Mouse (Mus musculus) midbrain, embryonic 12.5 days (tissue): ENCODE measurements around the gene Ilf3. TPM values are rescaled to one million over a fixed set of nuclear protein-coding genes. Genes with fewer than 3 reads are reported as not detected.
A peak's percentile ranks its signal among the peaks of the same experiment; 100 is the strongest.

Source experiments
- ATAC-seq: fragments of 200-750 bp; cut with Nextera tagmentation; 2 replicates; pipeline ENCODE4 v1.8.0; 2017; ENCODE audit warnings: low read depth, moderate TSS enrichment, moderate library complexity; ENCODE audit not compliant: low FRiP score
- H3K27ac ChIP-seq: fragments of 300-500 bp; sonication (generic); replicated peaks from 2 replicates; pipeline ENCODE4 v1.5.1; 2016; ENCODE audit warnings: mild to moderate bottlenecking
- H3K27me3 ChIP-seq: fragments of 300-500 bp; sonication (generic); 2 replicates; pipeline ENCODE4 v1.6.1; 2016; ENCODE audit warnings: mild to moderate bottlenecking
- H3K36me3 ChIP-seq: fragments of 300-500 bp; sonication (generic); 2 replicates; pipeline ENCODE4 v1.6.1; 2016
- H3K4me1 ChIP-seq: fragments of 300-500 bp; sonication (generic); 2 replicates; pipeline ENCODE4 v1.6.1; 2016
- H3K4me2 ChIP-seq: fragments of 300-500 bp; sonication (generic); replicated peaks from 2 replicates; pipeline ENCODE4 v1.6.1; 2016; ENCODE audit warnings: mild to moderate bottlenecking, moderate library complexity
- H3K4me3 ChIP-seq: fragments of 300-500 bp; sonication (generic); 2 replicates; pipeline ENCODE4 v1.5.1; 2016; ENCODE audit warnings: mild to moderate bottlenecking
- H3K9ac ChIP-seq: fragments of 300-500 bp; sonication (generic); replicated peaks from 2 replicates; pipeline ENCODE4 v1.6.1; 2016; ENCODE audit warnings: mild to moderate bottlenecking, moderate library complexity
- H3K9me3 ChIP-seq: fragments of 300-500 bp; sonication (generic); 2 replicates; pipeline ENCODE4 v1.6.1; 2016; ENCODE audit warnings: mild to moderate bottlenecking
- WGBS: fragments of 180-500 bp; shearing (Covaris S2); methylation state at CpG from one replicate; pipeline ENCODE4 v1.1.7; 2016; 5-methylcytosine and 5-hydroxymethylcytosine counted together
- polyA plus RNA-seq: library from polyadenylated mRNA; unstranded; fragments of >200 nt; fragmentation: Nextera tagmentation; extraction: Ambion mirVana; gene quantifications from 2 replicates; pipeline ENCODE4 v1.2.1, GENCODE M21; 2016

Gene Ilf3
- polyA plus RNA-seq, 1 experiment from 2014 or later, result 314 TPM

DNA sequence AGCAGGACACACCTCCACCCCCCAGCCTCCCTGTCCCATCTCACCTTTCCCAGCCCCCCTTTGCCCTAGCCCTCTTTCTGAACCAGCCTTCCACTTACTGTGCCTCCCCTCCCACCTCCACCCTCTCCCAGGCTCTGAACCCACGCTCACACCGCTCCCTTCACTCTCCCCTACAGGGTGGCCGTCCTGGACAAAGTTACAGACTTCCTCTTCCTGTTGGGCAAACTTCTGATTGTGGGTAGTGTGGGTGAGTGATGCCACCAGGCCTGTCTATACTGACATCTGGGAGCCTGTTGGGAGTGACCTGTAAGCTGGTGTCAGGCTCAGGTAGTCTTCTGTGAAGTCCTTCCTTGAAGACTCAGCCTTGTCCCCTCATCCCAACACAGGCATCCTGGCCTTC lies 19.5 kb upstream of the Ilf3 start:
- Histone ChIP-seq H3K4me3 (no peak overlapping the region), H3K9me3 (no peaks in the 10 kb centered on the region), H3K9ac (no peak overlapping the region), H3K4me2 (no peak overlapping the region), H3K4me1 (0 out of 2 replicates have a peak, but pooled peaks cover 8% of the 10 kb centered on the region), H3K27me3 (no peaks in the 10 kb centered on the region), H3K27ac (no peak overlapping the region), H3K36me3 (peaks cover 69% of the 10 kb centered on the region)
- WGBS, result 95% methylated on average over 3 of the region's 3 CpGs
- no peak for ATAC-seq

DNA sequence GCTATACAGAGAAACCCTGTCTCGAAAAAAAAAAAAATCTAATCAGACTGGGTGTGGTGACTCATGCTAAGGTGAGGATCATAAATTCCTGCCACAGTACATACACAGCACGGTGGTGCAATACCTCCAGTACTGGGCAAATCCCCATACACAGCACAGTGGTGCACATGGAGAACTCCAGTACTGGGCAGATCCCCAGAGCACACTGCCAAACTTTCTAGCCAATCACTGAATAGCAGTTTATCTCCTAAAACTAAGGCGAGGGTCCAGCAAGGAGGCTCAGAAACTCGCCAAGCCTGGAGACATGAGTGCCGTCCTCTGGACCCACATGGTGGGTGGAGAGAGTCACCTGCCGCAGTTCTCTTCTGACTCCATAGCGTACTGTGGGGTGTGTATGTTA lies 16.5 kb upstream of the Ilf3 start:
- H3K4me1 ChIP-seq, result 0 out of 2 replicates have a peak, but pooled peaks cover 8% of the 10 kb centered on the region
- no peak for ATAC-seq
- no peak overlapping the region for H3K4me2 ChIP-seq
- no peak overlapping the region for H3K27ac ChIP-seq
- no peak overlapping the region for H3K4me3 ChIP-seq
- 97% methylated on average over 7 of the region's 7 CpGs for WGBS
- H3K9me3 ChIP-seq, result no peaks in the 10 kb centered on the region
- H3K36me3 ChIP-seq, result peaks cover 63% of the 10 kb centered on the region
- no peaks in the 10 kb centered on the region for H3K27me3 ChIP-seq
- H3K9ac ChIP-seq, result no peak overlapping the region

DNA sequence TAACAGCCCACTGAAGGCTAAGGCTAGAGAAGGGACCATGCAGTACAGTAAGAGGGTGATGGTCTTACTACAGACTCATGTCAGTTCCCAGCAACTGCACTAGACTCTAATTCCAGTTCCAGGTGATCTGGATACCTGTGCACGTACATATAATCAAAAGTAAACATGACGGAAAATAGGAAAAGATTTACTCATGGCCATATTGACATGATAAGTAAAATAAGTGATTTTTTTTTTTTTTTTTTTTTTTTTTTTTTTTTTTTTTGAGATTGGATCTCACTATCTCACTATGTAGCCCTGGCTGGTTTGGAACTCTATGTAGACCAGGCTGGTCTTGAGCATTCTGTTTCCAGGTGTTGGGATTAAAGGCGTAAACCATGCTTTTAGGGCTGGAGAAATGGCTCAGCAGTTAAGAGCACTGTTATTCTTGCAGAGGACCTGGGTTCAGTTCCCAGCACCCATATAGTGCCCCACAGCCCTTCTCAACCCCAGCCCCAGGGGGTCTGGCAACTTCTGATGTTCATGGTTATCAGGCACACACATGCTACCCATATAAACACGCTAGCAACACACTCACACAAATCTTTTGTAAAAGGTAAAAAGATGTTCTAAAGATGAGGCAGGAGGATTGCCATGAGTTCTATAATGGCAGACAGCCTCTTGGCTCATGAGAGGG lies 15.8 kb upstream of the Ilf3 start:
- Histone ChIP-seq H3K36me3 (peaks cover 59% of the 10 kb centered on the region), H3K4me3 (no peak overlapping the region), H3K4me2 (no peak overlapping the region), H3K4me1 (0 out of 2 replicates have a peak, but pooled peaks cover 8% of the 10 kb centered on the region), H3K27ac (no peak overlapping the region), H3K9ac (no peak overlapping the region), H3K27me3 (no peaks in the 10 kb centered on the region), H3K9me3 (no peaks in the 10 kb centered on the region)
- WGBS, result 91% methylated on average over 4 of the region's 4 CpGs
- no peak for ATAC-seq

DNA sequence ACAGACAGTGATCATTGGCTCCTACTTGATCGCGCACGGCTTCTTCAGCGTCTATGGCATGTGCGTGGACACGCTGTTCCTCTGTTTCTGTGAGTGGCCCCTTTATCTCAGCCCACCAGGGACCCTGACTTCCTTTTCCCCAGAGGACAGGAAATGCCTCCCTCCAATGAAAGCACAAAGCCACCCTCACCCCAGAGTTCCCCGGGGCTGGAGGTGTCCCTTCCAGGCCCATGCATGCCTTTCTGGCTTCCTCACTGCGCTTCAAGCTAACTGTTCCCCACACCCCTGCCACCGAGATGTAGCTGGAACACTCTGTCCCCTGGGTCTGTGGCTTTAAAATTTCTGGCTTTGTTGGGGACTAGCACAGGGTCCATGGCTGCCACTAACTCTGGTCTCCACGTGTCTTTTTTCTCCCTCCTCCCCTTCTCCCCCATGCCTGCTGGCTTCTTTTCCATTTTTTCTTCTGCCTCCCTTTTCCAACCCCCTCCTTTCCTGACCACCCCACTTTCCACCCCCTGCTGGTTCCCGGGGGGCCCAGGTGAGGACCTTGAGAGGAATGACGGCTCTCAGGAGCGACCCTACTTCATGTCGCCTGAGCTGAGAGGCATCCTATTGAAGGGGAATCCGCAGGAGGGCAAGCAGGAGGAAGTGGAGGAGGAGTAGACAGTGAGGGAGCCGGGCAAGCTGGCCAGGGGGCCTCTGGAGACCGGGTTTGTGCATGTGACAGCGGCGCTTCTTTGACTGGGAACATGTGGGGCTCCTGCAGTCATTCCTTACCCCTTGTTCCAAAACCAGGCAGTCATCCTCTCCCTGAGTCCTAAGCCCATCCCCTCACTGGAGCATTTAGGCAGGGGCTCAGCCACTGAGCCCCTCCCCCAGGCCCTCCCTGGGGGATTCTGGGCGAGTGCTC lies 15.0 kb upstream of the Ilf3 start:
- Histone ChIP-seq H3K9me3 (no peaks in the 10 kb centered on the region), H3K4me1 (0 out of 2 replicates have a peak, but pooled peaks cover 8% of the 10 kb centered on the region), H3K27me3 (no peaks in the 10 kb centered on the region), H3K27ac (0 out of 2 replicates have a peak overlapping the region, but pooled peaks have one; percentile 25), H3K9ac (no peak overlapping the region; the same call in 1 of the 2 replicates), H3K36me3 (peaks cover 55% of the 10 kb centered on the region), H3K4me2 (no peak overlapping the region), H3K4me3 (no peak overlapping the region)
- no peak for ATAC-seq
- 37% methylated on average over 20 of the region's 20 CpGs for WGBS

DNA sequence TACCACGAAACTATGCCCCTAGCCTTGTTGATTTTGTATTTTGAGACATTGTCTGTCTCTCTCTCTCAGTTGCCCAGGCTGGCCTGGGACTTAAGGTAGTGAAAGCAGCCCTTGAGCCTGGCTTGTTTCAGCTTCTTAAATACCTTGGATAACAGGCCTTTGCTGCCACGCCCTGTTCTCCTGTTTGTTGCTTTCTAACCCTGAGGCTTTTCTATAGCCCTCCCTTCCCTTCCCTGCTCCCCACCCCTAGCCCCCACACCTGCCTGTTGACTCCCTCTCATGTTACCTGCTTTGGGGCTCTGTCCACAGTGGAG lies 14.3 kb upstream of the Ilf3 start:
- Histone ChIP-seq H3K27me3 (no peaks in the 10 kb centered on the region), H3K9me3 (no peaks in the 10 kb centered on the region), H3K4me2 (no peak overlapping the region), H3K9ac (no peak overlapping the region), H3K4me1 (0 out of 2 replicates have a peak, but pooled peaks cover 8% of the 10 kb centered on the region), H3K4me3 (no peak overlapping the region), H3K27ac (no peak overlapping the region), H3K36me3 (peaks cover 49% of the 10 kb centered on the region)
- 59% methylated on average over 2 of the region's 2 CpGs for WGBS
- no peak for ATAC-seq

DNA sequence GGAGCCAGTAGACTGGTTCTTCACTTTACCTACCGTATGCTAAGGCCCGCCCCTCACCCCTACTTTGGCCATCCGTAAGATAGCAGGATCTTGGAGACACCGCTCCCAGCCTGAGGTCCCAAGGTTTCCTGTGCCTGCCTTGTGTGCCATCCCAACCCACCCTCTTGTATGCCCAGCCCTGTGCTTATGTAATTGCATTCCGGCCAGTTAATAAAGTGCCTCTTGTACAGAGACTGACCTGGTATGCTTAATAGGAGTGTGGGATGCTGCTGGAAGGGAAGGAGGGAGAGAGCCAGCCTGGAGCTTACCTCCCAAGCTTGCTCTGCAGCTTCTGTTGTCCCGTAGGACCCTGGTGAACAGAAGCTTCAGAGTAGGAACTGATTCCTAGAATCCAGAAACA lies 12.9 kb upstream of the Ilf3 start:
- H3K4me2 ChIP-seq, result no peak overlapping the region
- H3K9me3 ChIP-seq, result no peaks in the 10 kb centered on the region
- no peak for ATAC-seq
- no peak overlapping the region for H3K9ac ChIP-seq
- peaks cover 41% of the 10 kb centered on the region for H3K36me3 ChIP-seq
- H3K27me3 ChIP-seq, result no peaks in the 10 kb centered on the region
- 92% methylated on average over 6 of the region's 6 CpGs for WGBS
- H3K4me3 ChIP-seq, result no peak overlapping the region
- no peak overlapping the region for H3K27ac ChIP-seq
- H3K4me1 ChIP-seq, result 0 out of 2 replicates have a peak, but pooled peaks cover 8% of the 10 kb centered on the region

DNA sequence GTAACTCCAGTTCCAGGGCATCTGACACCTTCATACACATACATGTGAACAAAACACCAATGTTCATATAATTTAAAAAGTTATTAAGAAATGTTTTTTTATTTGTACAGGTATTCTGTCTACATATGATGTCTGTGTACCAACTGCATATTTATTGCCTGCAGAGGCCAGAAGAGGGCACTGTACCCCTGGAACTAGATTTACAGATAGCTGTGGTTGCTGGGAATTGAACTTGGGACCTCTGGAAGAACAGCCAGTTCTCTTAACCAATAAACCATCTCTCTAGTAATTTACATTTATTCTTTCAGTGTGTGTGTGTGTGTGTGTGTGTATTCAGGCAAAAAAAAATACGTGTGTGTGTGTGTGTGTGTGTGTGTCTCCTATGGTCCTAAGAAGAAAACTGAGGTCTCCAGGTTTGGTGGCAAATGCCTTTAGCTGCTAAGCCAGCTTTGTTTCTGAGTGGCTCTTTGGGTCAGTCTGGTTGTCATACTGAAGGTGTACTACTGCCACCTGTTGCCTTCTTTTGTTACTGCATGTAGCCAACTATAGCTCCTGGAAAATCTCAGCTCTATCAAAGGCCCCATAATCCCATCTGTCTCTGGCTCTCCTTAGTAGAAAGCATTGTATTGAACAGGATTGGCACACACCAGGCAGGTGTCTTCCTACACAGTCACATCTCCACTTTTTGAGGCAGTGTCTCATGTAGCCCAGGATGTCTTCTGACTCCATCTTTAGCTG lies 10.5 kb upstream of the Ilf3 start:
- peak; percentile 52; the same call in 1 of the 2 replicates for ATAC-seq
- 0% methylated on average over 1 of the region's 1 CpGs for WGBS
- H3K27me3 ChIP-seq, result peaks cover 9% of the 10 kb centered on the region

DNA sequence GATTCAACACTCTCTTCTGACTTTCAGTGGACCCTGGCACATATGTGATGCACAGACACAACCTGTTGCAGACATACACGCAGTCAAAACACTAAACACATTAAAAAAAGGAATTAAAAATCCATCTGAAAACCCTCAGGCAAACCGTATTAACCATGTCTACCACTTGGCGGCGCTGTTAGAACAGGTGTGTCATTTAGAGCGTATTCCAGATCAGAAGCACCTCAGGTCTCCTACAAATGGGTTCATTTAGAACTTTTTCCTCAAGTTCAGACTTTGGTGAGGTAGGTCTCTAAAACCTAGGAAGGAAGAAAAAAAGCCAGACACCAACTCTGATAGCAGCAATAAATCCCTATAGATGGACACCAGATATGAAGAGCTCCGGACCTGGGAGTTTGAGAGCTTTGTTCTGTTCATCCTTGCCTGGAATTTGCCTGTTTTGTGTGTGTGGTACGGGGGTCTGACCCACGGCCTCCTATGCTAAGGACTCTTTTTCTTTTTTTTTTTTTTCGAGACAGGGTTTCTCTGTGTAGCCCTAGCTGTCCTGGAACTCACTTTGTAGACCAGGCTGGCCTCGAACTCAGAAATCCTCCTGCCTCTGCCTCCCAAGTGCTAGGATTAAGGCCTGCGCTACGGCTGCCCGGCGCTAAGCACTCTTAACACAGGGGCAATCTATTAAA lies 990 bp upstream of the Ilf3 start:
- peak overlapping the region; percentile 29; the same call in 1 of the 2 replicates for H3K9ac ChIP-seq
- peak overlapping the region; percentile 95 for H3K4me3 ChIP-seq
- H3K27me3 ChIP-seq, result no peaks in the 10 kb centered on the region; the same call in 1 of the 2 replicates
- peaks cover 19% of the 10 kb centered on the region for H3K4me1 ChIP-seq
- H3K27ac ChIP-seq, result peak overlapping the region; percentile 75
- H3K4me2 ChIP-seq, result peak overlapping the region; percentile 48
- 37% methylated on average over 14 of the region's 14 CpGs for WGBS
- peak; percentile 20 for ATAC-seq
- peaks cover 3% of the 10 kb centered on the region; the same call in 1 of the 2 replicates for H3K36me3 ChIP-seq
- no peaks in the 10 kb centered on the region for H3K9me3 ChIP-seq

More for the DNA sequence above, 10.5 kb upstream of the Ilf3 start:
- no peaks in the 10 kb centered on the region for H3K9me3 ChIP-seq
- no peak overlapping the region for H3K9ac ChIP-seq
- H3K4me1 ChIP-seq, result 0 out of 2 replicates have a peak, but pooled peaks cover 8% of the 10 kb centered on the region
- H3K27ac ChIP-seq, result no peak overlapping the region
- no peak overlapping the region for H3K4me3 ChIP-seq
- no peak overlapping the region for H3K4me2 ChIP-seq
- H3K36me3 ChIP-seq, result peaks cover 27% of the 10 kb centered on the region

DNA sequence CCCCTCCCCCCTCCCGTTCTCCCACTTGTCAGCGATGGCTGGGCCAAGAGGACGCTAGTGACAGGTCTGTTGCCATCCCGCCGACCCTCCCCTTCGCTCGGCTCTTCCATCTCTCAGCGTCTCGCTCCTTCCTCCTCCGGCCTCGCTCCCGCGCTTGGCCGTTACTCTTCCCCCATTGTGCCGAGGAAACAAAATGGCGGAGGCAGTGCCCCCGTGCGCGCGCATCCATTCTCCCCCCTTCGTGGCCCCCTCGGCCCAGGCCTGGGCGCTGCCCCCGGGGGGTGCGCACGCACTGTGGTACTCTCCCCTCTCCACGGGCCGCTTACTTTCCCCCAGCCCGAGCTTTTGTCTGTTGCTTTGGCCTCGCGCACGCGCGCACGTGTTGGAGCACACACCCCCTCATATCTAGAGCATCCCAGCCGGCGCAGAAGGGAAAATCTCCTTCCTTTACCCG lies 487 bp downstream of the Ilf3 start:
- Histone ChIP-seq H3K9ac (peak overlapping the region; percentile 91), H3K4me3 (peak overlapping the region; percentile 95), H3K4me2 (peak overlapping the region; percentile 82), H3K36me3 (peaks cover 15% of the 10 kb centered on the region; the same call in 1 of the 2 replicates), H3K9me3 (no peaks in the 10 kb centered on the region), H3K4me1 (peaks cover 24% of the 10 kb centered on the region), H3K27me3 (no peaks in the 10 kb centered on the region), H3K27ac (peak overlapping the region; percentile 87)
- 0% methylated on average over 36 of the region's 38 CpGs for WGBS
- ATAC-seq, result peak; percentile 68

DNA sequence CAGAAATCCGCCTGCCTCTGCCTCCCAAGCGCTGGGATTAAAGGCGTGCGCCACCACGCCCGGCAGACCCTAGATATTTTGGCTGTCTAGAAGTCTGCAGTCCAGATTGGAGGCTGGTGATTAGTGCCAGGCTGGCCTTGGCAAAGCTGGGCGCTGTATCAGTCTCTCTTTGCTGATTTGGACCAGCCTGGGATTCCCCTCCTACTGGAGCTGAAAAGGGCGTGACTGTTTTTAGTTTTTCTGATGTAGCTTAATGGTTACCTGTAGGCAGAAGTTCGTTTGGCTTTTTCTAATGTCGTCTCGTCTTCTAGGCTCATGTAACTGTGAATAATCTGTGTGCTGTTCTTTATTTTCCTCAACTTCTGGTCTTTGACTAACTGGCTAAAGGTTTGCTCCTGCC lies 1.4 kb downstream of the Ilf3 start:
- Histone ChIP-seq H3K27ac (no peak overlapping the region), H3K9me3 (no peaks in the 10 kb centered on the region), H3K9ac (peak overlapping the region; percentile 91), H3K4me2 (peak overlapping the region; percentile 82), H3K4me3 (peak overlapping the region; percentile 95), H3K27me3 (no peaks in the 10 kb centered on the region), H3K4me1 (peaks cover 24% of the 10 kb centered on the region), H3K36me3 (peaks cover 20% of the 10 kb centered on the region; the same call in 1 of the 2 replicates)
- no peak for ATAC-seq
- 69% methylated on average over 11 of the region's 11 CpGs for WGBS

DNA sequence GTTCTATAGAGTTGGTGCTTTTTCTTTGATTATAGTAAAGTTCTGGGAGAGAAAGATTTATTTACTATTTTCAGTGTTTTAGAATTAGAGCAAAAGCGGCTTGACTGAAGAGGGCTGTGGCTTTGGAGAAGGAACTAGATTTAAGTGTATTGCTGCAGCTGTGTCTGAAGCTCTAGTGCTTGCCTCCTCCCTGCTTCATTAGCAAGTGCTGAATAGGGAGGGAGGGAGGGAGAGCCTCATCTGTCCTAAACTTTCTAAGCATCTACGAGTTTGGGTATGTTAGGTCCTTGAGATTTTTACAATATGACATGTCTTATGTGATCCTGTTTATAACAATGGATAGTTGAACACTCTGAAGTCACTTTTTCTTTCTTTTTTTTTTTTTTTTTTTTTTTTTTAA lies 3.2 kb downstream of the Ilf3 start:
- Histone ChIP-seq H3K9me3 (no peaks in the 10 kb centered on the region), H3K4me3 (no peak overlapping the region), H3K9ac (no peak overlapping the region), H3K27ac (no peak overlapping the region), H3K4me2 (peak overlapping the region; percentile 27; the same call in 1 of the 2 replicates), H3K36me3 (peaks cover 20% of the 10 kb centered on the region; the same call in 1 of the 2 replicates), H3K27me3 (no peaks in the 10 kb centered on the region), H3K4me1 (peaks cover 24% of the 10 kb centered on the region)
- WGBS, result 95% methylated on average over 2 of the region's 2 CpGs
- no peak for ATAC-seq
